Mouse (Mus musculus) heart, postnatal 0 days (tissue): ENCODE results near the gene Gdf5. TPM values are rescaled to one million over a fixed set of nuclear protein-coding genes. Genes with fewer than 3 reads are reported as not detected.
A peak's percentile ranks its signal among the peaks of the same experiment; 100 is the strongest.

Experiments used
- ATAC-seq: fragments of 200-750 bp; cut with Nextera tagmentation; 2 replicates; pipeline ENCODE4 v1.8.0; 2017; ENCODE audit warnings: low read depth, moderate number of reproducible peaks, moderate library complexity; ENCODE audit not compliant: insufficient read depth
- DNase-seq: peaks from one replicate; pipeline ENCODE4 v3.0.0-alpha.2; 2016; ENCODE audit warnings: low spot score
- H3K27ac ChIP-seq: fragments of 300-500 bp; sonication (generic); 2 replicates; pipeline ENCODE4 v1.5.1; 2014; ENCODE audit warnings: low read depth, mild to moderate bottlenecking
- H3K27me3 ChIP-seq: fragments of 300-500 bp; sonication (generic); 2 replicates; pipeline ENCODE4 v1.6.1; 2014; ENCODE audit warnings: low read length, mixed read lengths; ENCODE audit not compliant: control insufficient read depth, insufficient read depth
- H3K36me3 ChIP-seq: fragments of 300-500 bp; sonication (generic); replicated peaks from 2 replicates; pipeline ENCODE4 v1.6.1; 2014; ENCODE audit warnings: low read length, mixed read lengths; ENCODE audit not compliant: control insufficient read depth, insufficient read depth
- H3K4me1 ChIP-seq: fragments of 300-500 bp; sonication (generic); 2 replicates; pipeline ENCODE4 v1.6.1; 2014; ENCODE audit warnings: antibody characterized with exemption; ENCODE audit not compliant: control insufficient read depth, insufficient read depth
- H3K4me2 ChIP-seq: fragments of 300-500 bp; sonication (generic); 2 replicates; pipeline ENCODE4 v1.6.1; 2014; ENCODE audit warnings: low read depth, mild to moderate bottlenecking, low read length, moderate library complexity
- H3K4me3 ChIP-seq: fragments of 300-500 bp; sonication (generic); 2 replicates; pipeline ENCODE4 v1.5.1; 2014; ENCODE audit warnings: low read depth, low read length
- H3K9ac ChIP-seq: fragments of 300-500 bp; sonication (generic); replicated peaks from 2 replicates; pipeline ENCODE4 v1.6.1; 2014; ENCODE audit warnings: low read depth, low read length, mixed read lengths
- H3K9me3 ChIP-seq: fragments of 300-500 bp; sonication (generic); replicated peaks from 2 replicates; pipeline ENCODE4 v1.6.1; 2016; ENCODE audit warnings: low read length; ENCODE audit not compliant: control insufficient read depth
- CTCF ChIP-seq: IDR thresholded peaks from 2 replicates; pipeline ENCODE4 v1.5.1; 2016; ENCODE audit warnings: antibody characterized with exemption, control low read depth, low read depth
- EP300 ChIP-seq: IDR thresholded peaks from 2 replicates; pipeline ENCODE4 v1.6.1; 2016; ENCODE audit warnings: antibody characterized with exemption, low read depth
- WGBS: fragments of 180-500 bp; shearing (Covaris S2); extraction: QIAGEN DNeasy Blood & Tissue Kit; methylation state at CpG from one replicate; pipeline ENCODE4 v1.1.7; 2014; 5-methylcytosine and 5-hydroxymethylcytosine counted together
- polyA plus RNA-seq: library from polyadenylated mRNA; unstranded; fragments of >200 nt; fragmentation: Nextera tagmentation; extraction: Ambion mirVana; gene quantifications from 2 replicates; pipeline ENCODE4 v1.2.1, GENCODE M21; 2015
- total RNA-seq: library from RNA; depleted of rRNA; stranded (reverse); fragments of >200 nt; gene quantifications from 2 replicates; pipeline ENCODE4 v1.2.3, GENCODE M21; 2014; ENCODE audit warnings: low replicate concordance; rRNA removed

Gene Gdf5
- total RNA-seq (0.84 TPM in 1 of 2 replicates, not detected in the other), polyA plus RNA-seq (0.10 and 0.22 TPM in 2 replicates)

DNA sequence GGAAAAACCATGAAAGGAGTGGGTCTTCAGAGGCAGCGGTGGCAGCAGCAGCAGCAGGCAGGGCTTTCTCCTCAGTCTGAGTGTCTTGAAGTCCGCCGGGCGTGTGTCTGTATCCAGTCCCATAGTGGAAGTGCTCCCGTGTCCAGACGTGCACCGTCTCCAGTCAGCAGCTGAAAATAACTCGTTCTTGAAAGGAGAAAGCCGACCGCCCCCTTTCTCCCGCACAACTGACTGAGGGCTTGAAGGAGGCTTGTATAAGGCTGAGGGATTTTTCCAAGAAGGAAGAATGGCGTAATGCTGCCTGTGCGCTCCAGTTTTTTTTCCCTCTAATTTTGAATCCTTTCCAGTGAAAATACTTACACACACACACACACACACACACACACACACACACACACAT, at the start of gene Gdf5:
TSS of gene Gdf5 (minus strand) at position 244 of the 400 bp plus-strand sequence.
- Histone ChIP-seq H3K27me3 (peaks cover 6% of the 10 kb centered on the region; the same call in 1 of the 2 replicates), H3K9ac (no peak within 1 kb of the TSS), H3K36me3 (no peaks in the 10 kb centered on the region), H3K27ac (no peak within 1 kb of the TSS), H3K4me1 (no peaks in the 10 kb centered on the region), H3K4me2 (peak within 1 kb of the TSS; percentile 43), H3K9me3 (no peaks in the 10 kb centered on the region), H3K4me3 (no peak within 1 kb of the TSS)
- no peak for ATAC-seq
- 38% methylated on average over 13 of the region's 13 CpGs for WGBS
- no peak for DNase-seq
- TF ChIP-seq EP300 (no peak), CTCF (no peak)

DNA sequence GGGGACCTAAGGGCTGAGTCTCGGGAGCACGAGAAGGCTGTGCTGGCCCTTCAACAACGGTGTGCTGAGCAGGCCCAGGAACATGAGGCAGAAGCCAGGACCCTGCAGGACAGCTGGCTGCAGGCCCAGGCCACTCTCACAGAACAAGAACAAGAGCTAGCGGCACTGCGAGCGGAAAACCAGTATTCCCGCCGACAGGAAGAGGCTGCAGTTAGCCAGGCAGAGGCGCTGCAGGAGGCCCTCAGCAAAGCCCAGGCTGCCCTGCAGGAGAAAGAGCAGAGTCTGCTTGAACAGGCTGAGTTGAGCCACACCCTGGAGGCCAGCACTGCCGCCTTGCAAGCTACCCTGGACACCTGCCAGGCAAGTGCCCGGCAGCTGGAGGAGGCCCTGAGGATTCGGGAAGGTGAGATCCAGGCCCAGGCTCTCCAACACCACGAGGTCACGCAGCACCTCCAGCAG, 46.7 kb upstream of the Gdf5 start:
- no peak overlapping the region for H3K4me3 ChIP-seq
- peak; percentile 78 for ATAC-seq
- H3K9me3 ChIP-seq: no peaks in the 10 kb centered on the region
- H3K4me1 ChIP-seq: peaks cover 12% of the 10 kb centered on the region
- no peak overlapping the region for H3K4me2 ChIP-seq
- TF ChIP-seq EP300 (no peak), CTCF (peak; percentile 23; the same call in 1 of the 2 replicates)
- 34% methylated on average over 14 of the region's 14 CpGs for WGBS
- H3K36me3 ChIP-seq: peaks cover 88% of the 10 kb centered on the region
- H3K27me3 ChIP-seq: no peaks in the 10 kb centered on the region
- DNase-seq: peak; percentile 72
- H3K27ac ChIP-seq: 0 out of 2 replicates have a peak overlapping the region, but pooled peaks have one; percentile 44
- peak overlapping the region; percentile 7; the same call in 1 of the 2 replicates for H3K9ac ChIP-seq

DNA sequence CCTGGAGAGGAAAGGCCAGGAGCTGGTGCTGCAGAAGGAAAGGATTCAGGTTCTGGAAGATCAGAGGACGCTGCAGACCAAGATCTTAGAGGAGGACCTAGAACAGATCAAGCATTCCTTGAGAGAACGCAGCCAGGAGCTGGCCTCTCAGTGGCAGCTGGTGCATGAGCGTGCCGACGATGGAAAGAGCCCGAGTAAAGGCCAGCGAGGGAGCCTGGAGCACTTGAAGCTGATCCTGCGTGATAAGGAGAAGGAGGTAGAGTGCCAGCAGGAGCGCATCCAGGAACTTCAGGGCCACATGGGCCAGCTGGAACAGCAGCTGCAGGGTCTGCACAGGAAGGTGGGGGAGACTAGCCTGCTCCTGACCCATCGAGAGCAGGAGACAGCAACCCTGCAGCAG, 46.0 kb upstream of the Gdf5 start:
- H3K4me2 ChIP-seq: no peak overlapping the region
- no peak overlapping the region for H3K9ac ChIP-seq
- peaks cover 87% of the 10 kb centered on the region for H3K36me3 ChIP-seq
- H3K27me3 ChIP-seq: no peaks in the 10 kb centered on the region
- no peaks in the 10 kb centered on the region for H3K9me3 ChIP-seq
- TF ChIP-seq EP300: no peak
- TF ChIP-seq CTCF: no peak
- peaks cover 12% of the 10 kb centered on the region for H3K4me1 ChIP-seq
- H3K4me3 ChIP-seq: no peak overlapping the region
- ATAC-seq (no peak), DNase-seq (no peak)
- H3K27ac ChIP-seq: no peak overlapping the region
- 79% methylated on average over 10 of the region's 10 CpGs for WGBS

DNA sequence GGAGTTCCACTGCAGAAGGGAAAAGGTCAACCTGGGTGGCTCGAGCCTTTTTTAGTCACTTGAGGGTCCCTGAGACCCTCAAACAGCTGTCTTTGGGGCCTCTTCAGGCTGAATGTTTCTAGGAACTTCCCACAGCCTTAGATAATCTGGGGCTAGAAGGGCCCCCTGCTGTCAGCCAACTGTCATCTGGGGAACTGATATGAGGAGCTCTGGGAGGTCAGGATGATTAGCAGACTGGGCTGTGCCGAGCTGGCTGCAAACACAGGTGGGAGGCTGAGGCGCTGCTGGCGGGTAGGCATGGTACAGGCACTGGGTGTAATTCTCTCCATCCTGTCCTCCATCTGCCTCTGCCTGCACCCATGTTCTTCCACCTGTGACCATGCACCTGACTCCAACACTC, 43.9 kb upstream of the Gdf5 start:
- Histone ChIP-seq H3K4me1 (peaks cover 12% of the 10 kb centered on the region), H3K9me3 (no peaks in the 10 kb centered on the region), H3K9ac (no peak overlapping the region), H3K27ac (no peak overlapping the region), H3K4me3 (no peak overlapping the region), H3K27me3 (no peaks in the 10 kb centered on the region), H3K4me2 (no peak overlapping the region), H3K36me3 (peaks cover 87% of the 10 kb centered on the region)
- 37% methylated on average over 4 of the region's 4 CpGs for WGBS
- no peak for ATAC-seq
- DNase-seq: no peak
- TF ChIP-seq CTCF (no peak), EP300 (no peak)

DNA sequence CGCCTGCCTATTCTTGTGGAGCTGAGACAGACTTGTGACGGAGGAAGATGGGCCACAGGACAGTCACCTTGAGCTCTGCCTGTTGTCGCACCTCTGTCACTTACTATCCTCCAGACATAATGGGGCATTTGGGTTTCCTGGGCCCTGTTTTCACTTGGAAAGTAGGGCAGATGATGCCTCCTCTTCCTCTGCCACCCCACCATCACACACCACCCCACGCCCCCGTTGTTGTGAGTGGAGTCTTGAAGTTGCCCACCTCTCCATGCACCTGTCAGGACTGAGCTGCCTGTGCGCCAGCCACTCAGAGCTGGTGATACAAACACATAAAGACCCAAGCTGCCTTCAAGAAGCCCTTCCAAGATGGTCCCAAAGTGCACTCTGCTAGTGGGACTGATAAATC, 42.0 kb upstream of the Gdf5 start:
- Histone ChIP-seq H3K4me1 (peaks cover 12% of the 10 kb centered on the region), H3K4me3 (no peak overlapping the region), H3K27me3 (no peaks in the 10 kb centered on the region), H3K9me3 (no peaks in the 10 kb centered on the region), H3K4me2 (no peak overlapping the region), H3K9ac (no peak overlapping the region), H3K27ac (0 out of 2 replicates have a peak overlapping the region, but pooled peaks have one; percentile 7), H3K36me3 (peaks cover 93% of the 10 kb centered on the region)
- ATAC-seq (no peak), DNase-seq (no peak)
- 94% methylated on average over 6 of the region's 6 CpGs for WGBS
- no peak for TF ChIP-seq EP300
- TF ChIP-seq CTCF: no peak

DNA sequence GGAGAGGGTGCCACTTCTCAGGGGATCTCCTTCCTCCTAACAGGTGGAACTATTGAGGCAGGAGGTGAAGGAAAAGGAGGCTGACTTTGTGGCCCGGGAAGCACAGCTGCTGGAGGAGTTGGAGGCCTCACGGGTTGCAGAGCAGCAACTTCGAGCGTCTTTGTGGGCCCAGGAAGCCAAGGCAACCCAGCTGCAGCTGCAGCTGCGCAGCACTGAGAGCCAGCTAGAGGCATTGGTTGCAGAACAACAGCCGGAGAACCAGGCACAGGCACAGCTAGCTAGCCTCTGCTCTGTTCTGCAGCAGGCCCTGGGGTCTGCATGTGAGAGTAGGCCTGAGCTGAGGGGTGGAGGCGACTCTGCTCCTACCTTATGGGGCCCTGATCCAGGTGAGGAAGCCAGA, 40.6 kb upstream of the Gdf5 start:
- 91% methylated on average over 7 of the region's 7 CpGs for WGBS
- H3K27ac ChIP-seq: peak overlapping the region; percentile 57; the same call in 1 of the 2 replicates
- ATAC-seq: no peak

More for the DNA sequence above, 40.6 kb upstream of the Gdf5 start:
- H3K27me3 ChIP-seq: no peaks in the 10 kb centered on the region
- peaks cover 93% of the 10 kb centered on the region for H3K36me3 ChIP-seq
- no peaks in the 10 kb centered on the region for H3K4me1 ChIP-seq
- DNase-seq: no peak
- no peaks in the 10 kb centered on the region for H3K9me3 ChIP-seq
- H3K4me3 ChIP-seq: no peak overlapping the region
- H3K9ac ChIP-seq: no peak overlapping the region
- no peak overlapping the region for H3K4me2 ChIP-seq
- TF ChIP-seq CTCF: no peak
- no peak for TF ChIP-seq EP300
